Mouse (Mus musculus): ENCODE data around the gene Zbtb43. TPM values are rescaled to one million over a fixed set of nuclear protein-coding genes. Genes with fewer than 3 reads are reported as not detected.

Gene Zbtb43
- polyA plus RNA-seq, 1 experiment from 2014 or later: 15.3 TPM

GRCm38 (mm10) chr2:33426640-33427398 is 41.5 kb downstream of the Zbtb43 start:
- Histone ChIP-seq H3K4me1 (ENCODE audit: control insufficient read depth, insufficient read depth, low read length) (peaks cover 14% of the 10 kb centered on the region), H3K4me2 (ENCODE audit: low read depth, low read length) (no peak overlapping the region), H3K9ac (ENCODE audit: low read length) (no peak overlapping the region), H3K4me3 (replicated peaks; ENCODE audit: low read length) (no peak overlapping the region), H3K27ac (ENCODE audit: low read length) (no peak overlapping the region), H3K9me3 (replicated peaks; ENCODE audit: control insufficient read depth, low read length) (no peaks in the 10 kb centered on the region), H3K36me3 (ENCODE audit: control insufficient read depth, insufficient read depth, low read length) (0 out of 2 replicates have a peak, but pooled peaks cover 7% of the 10 kb centered on the region), H3K27me3 (ENCODE audit: control insufficient read depth, insufficient read depth, low read length) (no peaks in the 10 kb centered on the region)
- ATAC-seq (ENCODE audit: insufficient read depth, low FRiP score): no peak
- WGBS: 75% methylated on average over 10 of the region's 10 CpGs

- Histone ChIP-seq H3K4me3 (replicated peaks; ENCODE audit: low read length) (no peak overlapping the region), H3K4me1 (ENCODE audit: control insufficient read depth, insufficient read depth, low read length) (no peaks in the 10 kb centered on the region)
- WGBS: 66% methylated on average over 4 of the region's 4 CpGs
Measured at GRCm38 (mm10) chr2:33417454-33417853, 50.9 kb downstream of the Zbtb43 start.

GRCm38 (mm10) chr2:33414019-33414418 is 54.3 kb downstream of the Zbtb43 start:
- Histone ChIP-seq H3K9me3 (replicated peaks; ENCODE audit: control insufficient read depth, low read length) (no peaks in the 10 kb centered on the region), H3K4me3 (replicated peaks; ENCODE audit: low read length) (no peak overlapping the region), H3K27me3 (ENCODE audit: control insufficient read depth, insufficient read depth, low read length) (no peaks in the 10 kb centered on the region), H3K9ac (ENCODE audit: low read length) (no peak overlapping the region), H3K36me3 (ENCODE audit: control insufficient read depth, insufficient read depth, low read length) (peaks cover 7% of the 10 kb centered on the region; the same call in 1 of the 2 replicates), H3K27ac (ENCODE audit: low read length) (no peak overlapping the region), H3K4me1 (ENCODE audit: control insufficient read depth, insufficient read depth, low read length) (no peaks in the 10 kb centered on the region), H3K4me2 (ENCODE audit: low read depth, low read length) (no peak overlapping the region)
- WGBS: 86% methylated on average over 13 of the region's 13 CpGs
- no peak for ATAC-seq (ENCODE audit: insufficient read depth, low FRiP score)

More at GRCm38 (mm10) chr2:33417454-33417853, 50.9 kb downstream of the Zbtb43 start:
- Histone ChIP-seq H3K36me3 (ENCODE audit: control insufficient read depth, insufficient read depth, low read length) (no peaks in the 10 kb centered on the region), H3K27ac (ENCODE audit: low read length) (no peak overlapping the region), H3K27me3 (ENCODE audit: control insufficient read depth, insufficient read depth, low read length) (no peaks in the 10 kb centered on the region), H3K9ac (ENCODE audit: low read length) (no peak overlapping the region), H3K9me3 (replicated peaks; ENCODE audit: control insufficient read depth, low read length) (no peaks in the 10 kb centered on the region), H3K4me2 (ENCODE audit: low read depth, low read length) (no peak overlapping the region)
- ATAC-seq (ENCODE audit: insufficient read depth, low FRiP score): no peak

GRCm38 (mm10) chr2:33412111-33412510 is 56.2 kb downstream of the Zbtb43 start:
- no peak overlapping the region for H3K9ac ChIP-seq (ENCODE audit: low read length)
- no peak overlapping the region for H3K4me3 ChIP-seq (replicated peaks; ENCODE audit: low read length)
- no peak overlapping the region for H3K27ac ChIP-seq (ENCODE audit: low read length)
- no peaks in the 10 kb centered on the region for H3K9me3 ChIP-seq (replicated peaks; ENCODE audit: control insufficient read depth, low read length)
- H3K4me2 ChIP-seq (ENCODE audit: low read depth, low read length): no peak overlapping the region
- WGBS: 84% methylated on average over 14 of the region's 14 CpGs
- no peaks in the 10 kb centered on the region for H3K27me3 ChIP-seq (ENCODE audit: control insufficient read depth, insufficient read depth, low read length)
- no peak for ATAC-seq (ENCODE audit: insufficient read depth, low FRiP score)
- H3K36me3 ChIP-seq (ENCODE audit: control insufficient read depth, insufficient read depth, low read length): peaks cover 10% of the 10 kb centered on the region; the same call in 1 of the 2 replicates
- peaks cover 4% of the 10 kb centered on the region; the same call in 1 of the 2 replicates for H3K4me1 ChIP-seq (ENCODE audit: control insufficient read depth, insufficient read depth, low read length)

GRCm38 (mm10) chr2:33403511-33404003 is 64.8 kb downstream of the Zbtb43 start:
- WGBS: 60% methylated on average over 4 of the region's 4 CpGs
- Histone ChIP-seq H3K9ac (ENCODE audit: low read length) (no peak overlapping the region), H3K4me1 (ENCODE audit: control insufficient read depth, insufficient read depth, low read length) (peaks cover 11% of the 10 kb centered on the region), H3K4me3 (replicated peaks; ENCODE audit: low read length) (no peak overlapping the region), H3K4me2 (ENCODE audit: low read depth, low read length) (no peak overlapping the region), H3K27me3 (ENCODE audit: control insufficient read depth, insufficient read depth, low read length) (no peaks in the 10 kb centered on the region), H3K9me3 (replicated peaks; ENCODE audit: control insufficient read depth, low read length) (no peaks in the 10 kb centered on the region), H3K27ac (ENCODE audit: low read length) (no peak overlapping the region), H3K36me3 (ENCODE audit: control insufficient read depth, insufficient read depth, low read length) (peaks cover 4% of the 10 kb centered on the region; the same call in 1 of the 2 replicates)
- ATAC-seq (ENCODE audit: insufficient read depth, low FRiP score): no peak

- no peaks in the 10 kb centered on the region for H3K27me3 ChIP-seq (ENCODE audit: control insufficient read depth, insufficient read depth, low read length)
- H3K4me3 ChIP-seq (replicated peaks; ENCODE audit: low read length): no peak overlapping the region
- H3K4me1 ChIP-seq (ENCODE audit: control insufficient read depth, insufficient read depth, low read length): peaks cover 8% of the 10 kb centered on the region
- H3K27ac ChIP-seq (ENCODE audit: low read length): no peak overlapping the region
- 64% methylated on average over 5 of the region's 5 CpGs for WGBS
- no peaks in the 10 kb centered on the region for H3K9me3 ChIP-seq (replicated peaks; ENCODE audit: control insufficient read depth, low read length)
- H3K36me3 ChIP-seq (ENCODE audit: control insufficient read depth, insufficient read depth, low read length): no peaks in the 10 kb centered on the region
- H3K9ac ChIP-seq (ENCODE audit: low read length): no peak overlapping the region
- ATAC-seq (ENCODE audit: insufficient read depth, low FRiP score): no peak
- no peak overlapping the region for H3K4me2 ChIP-seq (ENCODE audit: low read depth, low read length)
Measured at GRCm38 (mm10) chr2:33402638-33403037, 65.7 kb downstream of the Zbtb43 start.

GRCm38 (mm10) chr2:33402236-33402635 is 66.1 kb downstream of the Zbtb43 start:
- no peak for ATAC-seq (ENCODE audit: insufficient read depth, low FRiP score)
- H3K4me1 ChIP-seq (ENCODE audit: control insufficient read depth, insufficient read depth, low read length): peaks cover 7% of the 10 kb centered on the region; the same call in 1 of the 2 replicates
- no peak overlapping the region for H3K27ac ChIP-seq (ENCODE audit: low read length)
- H3K9me3 ChIP-seq (replicated peaks; ENCODE audit: control insufficient read depth, low read length): no peaks in the 10 kb centered on the region
- H3K9ac ChIP-seq (ENCODE audit: low read length): no peak overlapping the region; the same call in 1 of the 2 replicates
- no peak overlapping the region for H3K4me2 ChIP-seq (ENCODE audit: low read depth, low read length)
- 29% methylated on average over 7 of the region's 7 CpGs for WGBS
- no peaks in the 10 kb centered on the region for H3K36me3 ChIP-seq (ENCODE audit: control insufficient read depth, insufficient read depth, low read length)
- no peak overlapping the region for H3K4me3 ChIP-seq (replicated peaks; ENCODE audit: low read length)
- H3K27me3 ChIP-seq (ENCODE audit: control insufficient read depth, insufficient read depth, low read length): no peaks in the 10 kb centered on the region

- H3K4me1 ChIP-seq (ENCODE audit: control insufficient read depth, insufficient read depth, low read length): 0 out of 2 replicates have a peak, but pooled peaks cover 3% of the 10 kb centered on the region
- no peaks in the 10 kb centered on the region for H3K9me3 ChIP-seq (replicated peaks; ENCODE audit: control insufficient read depth, low read length)
- H3K9ac ChIP-seq (ENCODE audit: low read length): no peak overlapping the region
- H3K36me3 ChIP-seq (ENCODE audit: control insufficient read depth, insufficient read depth, low read length): no peaks in the 10 kb centered on the region
- H3K4me3 ChIP-seq (replicated peaks; ENCODE audit: low read length): no peak overlapping the region
- ATAC-seq (ENCODE audit: insufficient read depth, low FRiP score): no peak
- WGBS: 39% methylated on average over 3 of the region's 3 CpGs
- no peak overlapping the region for H3K27ac ChIP-seq (ENCODE audit: low read length)
- no peaks in the 10 kb centered on the region for H3K27me3 ChIP-seq (ENCODE audit: control insufficient read depth, insufficient read depth, low read length)
- H3K4me2 ChIP-seq (ENCODE audit: low read depth, low read length): no peak overlapping the region
Measured at GRCm38 (mm10) chr2:33401217-33401616, 67.1 kb downstream of the Zbtb43 start.

- WGBS: 72% methylated on average over 5 of the region's 5 CpGs
- Histone ChIP-seq H3K36me3 (ENCODE audit: control insufficient read depth, insufficient read depth, low read length) (no peaks in the 10 kb centered on the region), H3K27ac (ENCODE audit: low read length) (no peak overlapping the region), H3K4me1 (ENCODE audit: control insufficient read depth, insufficient read depth, low read length) (0 out of 2 replicates have a peak, but pooled peaks cover 3% of the 10 kb centered on the region), H3K4me3 (replicated peaks; ENCODE audit: low read length) (no peak overlapping the region), H3K4me2 (ENCODE audit: low read depth, low read length) (no peak overlapping the region), H3K9ac (ENCODE audit: low read length) (no peak overlapping the region), H3K27me3 (ENCODE audit: control insufficient read depth, insufficient read depth, low read length) (no peaks in the 10 kb centered on the region), H3K9me3 (replicated peaks; ENCODE audit: control insufficient read depth, low read length) (no peaks in the 10 kb centered on the region)
- no peak for ATAC-seq (ENCODE audit: insufficient read depth, low FRiP score)
Measured at GRCm38 (mm10) chr2:33400541-33400940, 67.8 kb downstream of the Zbtb43 start.

Data from stomach, embryonic 16.5 days (tissue).